Mouse (Mus musculus) lung, adult 2 months (tissue): ENCODE data around the gene Tufm.

Experiments
- CTCF ChIP-seq: fragments of 200-500 bp; IDR thresholded peaks from 2 replicates; pipeline ENCODE4 v1.5.1; 2011; ENCODE audit warnings: mild to moderate bottlenecking, low read length, control low read depth; ENCODE audit not compliant: insufficient read depth
- POLR2A ChIP-seq: fragments of 200-500 bp; IDR thresholded peaks from 2 replicates; pipeline ENCODE4 v1.6.1; 2011; ENCODE audit warnings: low read depth, mild to moderate bottlenecking, control low read depth, low read length, borderline replicate concordance; ENCODE audit errors: extremely low read depth

DNA sequence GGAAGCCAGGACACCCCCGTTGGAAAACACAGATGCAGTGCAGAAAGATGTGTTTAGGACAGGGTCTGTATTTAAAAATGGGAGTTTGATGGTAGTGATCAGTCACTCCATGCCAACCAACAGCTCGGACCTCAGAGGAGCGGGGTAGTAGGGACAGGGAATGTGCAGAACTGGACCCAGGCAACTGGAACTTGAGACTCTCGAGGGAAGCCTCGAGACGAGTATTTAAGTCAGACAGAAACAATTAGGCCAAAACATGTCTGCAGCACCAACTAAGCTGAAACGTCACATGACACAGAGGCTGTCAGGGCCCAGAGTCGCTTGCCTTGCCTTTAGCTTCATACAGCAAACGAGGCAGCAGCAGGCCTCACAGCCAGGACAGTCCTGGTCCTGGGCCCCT, 21.0 kb upstream of the Tufm start:
- TF ChIP-seq POLR2A (no peak), CTCF (no peak)
